Mouse (Mus musculus) kidney, adult 2 months (tissue): ENCODE measurements at regions not wholly inside any gene's neighbourhood (a gene's known extent, or its start where the extent isn't known, plus 50 kb on each side); places are given as distances from the start of the nearest gene placed in this dataset.

Experiments used
- CTCF ChIP-seq: fragments of 200-500 bp; conservative IDR thresholded peaks from 2 replicates; pipeline ENCODE4 v1.5.1; 2011; ENCODE audit warnings: low read depth, mild to moderate bottlenecking, control low read depth, low read length, moderate library complexity, mixed read lengths; ENCODE audit not compliant: insufficient read depth, insufficient read length
- POLR2A ChIP-seq: fragments of 200-500 bp; IDR thresholded peaks from one replicate; pipeline ENCODE4 v1.6.1; 2011; ENCODE audit warnings: low read depth, low read length, control low read depth

DNA sequence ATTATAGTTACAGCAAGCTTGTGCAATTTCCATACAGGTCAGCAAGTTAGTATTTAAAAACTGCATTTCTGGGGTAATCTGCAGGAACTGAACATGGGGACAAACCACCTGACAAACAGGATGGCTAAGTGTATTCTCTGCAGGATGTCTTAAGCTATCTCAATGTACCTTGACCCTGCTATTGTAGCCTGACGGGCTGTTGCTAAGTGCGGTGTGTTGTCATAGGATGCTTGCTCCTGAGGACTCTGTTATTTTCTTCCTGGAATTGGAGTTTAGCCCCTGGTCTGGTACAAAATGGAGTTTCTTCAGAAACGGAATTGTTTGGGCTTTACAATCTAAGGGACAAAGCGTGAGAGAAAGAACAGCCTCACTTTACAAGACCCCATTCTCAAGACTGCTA, 161.4 kb upstream of the Ank start:
- TF ChIP-seq CTCF (no peak), POLR2A (no peak)
